Mouse (Mus musculus): Measurements from ENCODE around the gene Lmntd2.

DNA sequence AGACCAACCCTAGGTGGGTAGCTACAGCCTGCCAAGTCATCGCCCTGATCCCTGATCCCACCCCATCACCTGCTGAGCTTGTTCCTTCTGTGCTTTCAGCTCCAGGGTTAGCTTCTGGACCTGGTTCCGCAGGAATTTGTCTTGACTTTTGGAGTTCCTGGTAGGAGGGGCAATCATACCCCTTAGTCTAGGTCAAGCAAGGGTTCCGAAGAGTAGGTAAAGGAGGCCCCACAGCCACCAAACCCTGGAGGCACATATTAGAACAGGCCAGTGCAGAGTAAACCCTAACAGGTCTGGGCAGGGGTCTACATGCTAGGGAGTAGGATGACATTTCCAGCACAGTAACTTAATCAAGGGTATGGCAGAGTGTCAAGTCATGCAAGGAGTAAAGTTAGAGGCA is 747 bp downstream of the Lmntd2 start:
- no peak for TF ChIP-seq POLR2A (IDR thresholded peaks at IDR 0.05; ENCODE audit: low read depth, low read length)
- TF ChIP-seq CTCF (IDR thresholded peaks at IDR 0.05; ENCODE audit: extremely low read depth, insufficient read length, insufficient replicate concordance, low read depth, low read length): no peak

Data from small intestine, adult 2 months (tissue).